Mouse (Mus musculus) embryonic fibroblast, embryonic 13.5 days (primary cell): ENCODE measurements at regions not wholly inside any gene's neighbourhood (a gene's known extent, or its start where the extent isn't known, plus 50 kb on each side); places are given as distances from the start of the nearest gene placed in this dataset.

Experiments used
- CTCF ChIP-seq: IDR thresholded peaks from 2 replicates; pipeline ENCODE4 v1.5.1; 2011; ENCODE audit warnings: mild to moderate bottlenecking, control low read depth, low read length, moderate library complexity, borderline replicate concordance; ENCODE audit not compliant: insufficient read depth
- POLR2A ChIP-seq: IDR thresholded peaks from 2 replicates; pipeline ENCODE4 v1.6.1; 2011; ENCODE audit warnings: low read depth, mild to moderate bottlenecking, control low read depth, low read length, moderate library complexity

- no peak for TF ChIP-seq CTCF
- TF ChIP-seq POLR2A = no peak
These were observed 858.7 kb upstream of the A1bg start for GRCm38 (mm10) chr15:61781531-61781930.
